Mouse (Mus musculus) midbrain, embryonic 16.5 days (tissue): ENCODE data around the gene Dtnbp1. TPM values are rescaled to one million over a fixed set of nuclear protein-coding genes. Genes with fewer than 3 reads are reported as not detected.

Experiments
- ATAC-seq: fragments of 200-750 bp; cut with Nextera tagmentation; 2 replicates; pipeline ENCODE4 v1.8.0; 2017; ENCODE audit warnings: moderate TSS enrichment
- H3K27ac ChIP-seq: fragments of 300-500 bp; sonication (generic); 2 replicates; pipeline ENCODE4 v1.5.1; 2014; ENCODE audit warnings: mild to moderate bottlenecking, low read length, mixed read lengths
- H3K27me3 ChIP-seq: fragments of 300-500 bp; sonication (generic); 2 replicates; pipeline ENCODE4 v1.6.1; 2014; ENCODE audit warnings: low read depth, low read length, mixed read lengths; ENCODE audit not compliant: control insufficient read depth, insufficient read depth
- H3K36me3 ChIP-seq: fragments of 300-500 bp; sonication (generic); 2 replicates; pipeline ENCODE4 v1.6.1; 2014; ENCODE audit warnings: mild to moderate bottlenecking, low read length, moderate library complexity, mixed read lengths; ENCODE audit not compliant: control insufficient read depth, insufficient read depth
- H3K4me1 ChIP-seq: fragments of 300-500 bp; sonication (generic); 2 replicates; pipeline ENCODE4 v1.6.1; 2014; ENCODE audit warnings: mild to moderate bottlenecking, low read length, mixed read lengths; ENCODE audit not compliant: control insufficient read depth, insufficient read depth
- H3K4me2 ChIP-seq: fragments of 300-500 bp; sonication (generic); 2 replicates; pipeline ENCODE4 v1.6.1; 2014; ENCODE audit warnings: mild to moderate bottlenecking, low read length, mixed read lengths
- H3K4me3 ChIP-seq: fragments of 300-500 bp; sonication (generic); 2 replicates; pipeline ENCODE4 v1.5.1; 2014; ENCODE audit warnings: low read depth, mild to moderate bottlenecking, low read length, moderate library complexity, mixed read lengths
- H3K9ac ChIP-seq: fragments of 300-500 bp; sonication (generic); 2 replicates; pipeline ENCODE4 v1.6.1; 2014; ENCODE audit warnings: low read depth, low read length, mixed read lengths
- H3K9me3 ChIP-seq: fragments of 300-500 bp; sonication (generic); replicated peaks from 2 replicates; pipeline ENCODE4 v1.6.1; 2014; ENCODE audit warnings: mild to moderate bottlenecking, low read length, mixed read lengths; ENCODE audit not compliant: control insufficient read depth, poor library complexity, severe bottlenecking
- WGBS: fragments of 180-500 bp; shearing (Covaris S2); extraction: QIAGEN DNeasy Blood & Tissue Kit; methylation state at CpG from one replicate; pipeline ENCODE4 v1.1.7; 2014; 5-methylcytosine and 5-hydroxymethylcytosine counted together
- polyA plus RNA-seq: library from polyadenylated mRNA; unstranded; fragments of >200 nt; fragmentation: Nextera tagmentation; extraction: Ambion mirVana; gene quantifications from 2 replicates; pipeline ENCODE4 v1.2.1, GENCODE M21; 2015

The Dtnbp1 gene
- polyA plus RNA-seq, 1 experiment from 2014 or later = 136 TPM

DNA sequence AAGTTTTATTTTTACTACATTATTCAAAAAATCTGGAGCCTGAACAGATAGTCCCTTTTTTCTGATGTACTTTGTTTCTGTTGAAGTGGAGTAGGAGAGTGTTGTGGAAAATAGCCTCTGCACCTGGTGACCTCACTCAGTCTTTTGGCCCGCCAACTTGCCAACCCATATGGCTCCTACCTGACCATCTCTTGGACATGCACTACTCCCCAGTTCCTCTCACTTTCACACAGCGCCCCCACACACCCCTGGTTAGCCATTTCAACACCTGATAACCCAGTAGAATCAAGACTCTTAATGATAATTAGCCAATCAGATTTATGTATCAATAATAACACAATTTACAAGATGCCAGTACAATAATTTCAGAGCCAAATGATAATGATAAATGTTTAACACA is 115.7 kb downstream of the Dtnbp1 start:
- H3K9me3 ChIP-seq = no peaks in the 10 kb centered on the region
- ATAC-seq = no peak
- no peak overlapping the region for H3K9ac ChIP-seq
- H3K27me3 ChIP-seq = no peaks in the 10 kb centered on the region
- no peaks in the 10 kb centered on the region for H3K36me3 ChIP-seq
- WGBS = 95% methylated on average over 2 of the region's 2 CpGs
- 0 out of 2 replicates have a peak, but pooled peaks cover under 1% of the 10 kb centered on the region for H3K4me1 ChIP-seq
- H3K4me2 ChIP-seq = no peak overlapping the region
- H3K27ac ChIP-seq = no peak overlapping the region
- no peak overlapping the region for H3K4me3 ChIP-seq

DNA sequence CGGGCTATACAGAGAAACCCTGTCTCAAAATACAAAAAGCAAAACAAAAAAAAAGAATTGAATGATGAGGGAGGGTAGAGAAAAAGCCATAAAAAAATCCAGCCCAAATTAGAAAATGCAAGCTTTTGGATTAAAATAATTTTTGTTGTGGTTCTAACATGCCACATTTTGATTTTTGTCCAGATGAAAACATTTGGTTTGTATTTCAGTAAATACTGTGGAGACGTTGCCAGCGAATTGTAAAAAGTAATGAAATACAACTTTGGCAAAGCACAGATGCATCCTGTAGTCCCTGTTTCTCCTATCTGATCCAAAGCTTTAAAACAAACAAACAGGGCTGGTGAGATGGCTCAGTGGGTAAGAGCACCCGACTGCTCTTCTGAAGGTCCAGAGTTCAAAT is 120.9 kb downstream of the Dtnbp1 start:
- H3K27ac ChIP-seq = no peak overlapping the region
- ATAC-seq = no peak
- H3K4me2 ChIP-seq = no peak overlapping the region
- H3K9ac ChIP-seq = no peak overlapping the region
- no peak overlapping the region for H3K4me3 ChIP-seq
- H3K27me3 ChIP-seq = no peaks in the 10 kb centered on the region
- H3K4me1 ChIP-seq = peaks cover 23% of the 10 kb centered on the region
- WGBS = 91% methylated on average over 4 of the region's 4 CpGs
- no peaks in the 10 kb centered on the region for H3K9me3 ChIP-seq
- no peaks in the 10 kb centered on the region for H3K36me3 ChIP-seq

DNA sequence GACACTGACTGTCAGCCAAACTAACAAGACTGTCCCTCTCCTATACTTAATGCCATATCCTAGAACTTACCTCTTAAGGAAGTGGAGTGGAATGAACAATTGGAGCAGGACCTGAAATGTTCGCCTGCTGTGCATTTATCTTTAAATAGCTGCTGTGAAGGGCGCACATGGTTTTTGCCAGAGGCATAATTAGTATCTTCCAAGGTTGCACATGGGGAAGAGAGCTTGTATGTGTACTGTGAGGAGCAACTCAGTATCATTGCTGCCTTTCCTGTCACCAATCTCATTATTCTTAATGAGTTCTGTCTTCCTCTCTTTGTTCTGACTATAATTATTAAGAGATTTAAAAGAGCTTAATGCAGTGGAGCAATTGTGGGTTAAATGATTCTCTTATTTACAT is 125.1 kb downstream of the Dtnbp1 start:
- H3K36me3 ChIP-seq = no peaks in the 10 kb centered on the region
- H3K4me1 ChIP-seq = peaks cover 26% of the 10 kb centered on the region
- H3K9me3 ChIP-seq = no peaks in the 10 kb centered on the region
- ATAC-seq = no peak
- H3K27ac ChIP-seq = no peak overlapping the region
- no peak overlapping the region for H3K4me3 ChIP-seq
- no peaks in the 10 kb centered on the region for H3K27me3 ChIP-seq
- no peak overlapping the region for H3K9ac ChIP-seq
- WGBS = 61% methylated on average over 2 of the region's 2 CpGs
- no peak overlapping the region for H3K4me2 ChIP-seq

Other genes with a start within 250 kb of the Dtnbp1 start
- gene Gm9817, start 76.5 kb upstream of the Dtnbp1 start, polyA plus RNA-seq = 0.09 TPM in 1 of 2 replicates, not detected in the other